Mouse (Mus musculus) CH12.LX (cell line): ENCODE data around the gene Bpifa1. TPM values are rescaled to one million over a fixed set of nuclear protein-coding genes. Genes with fewer than 3 reads are reported as not detected.

Experiments used
- DNase-seq: peaks from one replicate; pipeline ENCODE4 v3.0.0-alpha.2; 2013; ENCODE audit errors: extremely low read depth
- H3K27ac ChIP-seq: 2 replicates; pipeline ENCODE4 v1.5.1; 2012; ENCODE audit warnings: low read depth, mild to moderate bottlenecking, control low read depth, moderate library complexity; ENCODE audit not compliant: insufficient read depth
- H3K27me3 ChIP-seq: replicated peaks from 2 replicates; pipeline ENCODE3; 2012; ENCODE audit warnings: inconsistent platforms
- H3K36me3 ChIP-seq, 2 experiments: replicated peaks in 1 of 2; 2 replicates each; pipeline versions ENCODE3 to v1.6.1; 2012; ENCODE audit warnings: inconsistent platforms in 1 of 2, low read length in 1 of 2, mild to moderate bottlenecking in 1 of 2, mixed read lengths in 1 of 2, moderate library complexity in 1 of 2; ENCODE audit not compliant: control insufficient read depth in 1 of 2, insufficient read depth in 1 of 2
- H3K4me1 ChIP-seq, 2 experiments: 2 replicates each; pipeline ENCODE4 v1.6.1; 2012; ENCODE audit warnings: inconsistent platforms in 1 of 2, moderate library complexity in 1 of 2; ENCODE audit not compliant: insufficient read depth in 2 of 2, control insufficient read depth in 1 of 2
- H3K4me2 ChIP-seq: 2 replicates; pipeline ENCODE4 v1.6.1; 2012; ENCODE audit warnings: low read depth, mild to moderate bottlenecking, control low read depth; ENCODE audit not compliant: poor library complexity, insufficient read depth, severe bottlenecking
- H3K4me3 ChIP-seq, 3 experiments: fragments of 150-350 bp in 1 of 3; sonication (generic) in 1 of 3; replicated peaks in 1 of 3; 2 replicates each; pipeline versions ENCODE3 to v1.5.1; 2011 to 2012; ENCODE audit warnings: low read depth in 2 of 3, low read length in 2 of 3, mild to moderate bottlenecking in 2 of 3, moderate library complexity in 2 of 3, control low read depth in 1 of 3, improper control_type of control experiment in 1 of 3, inconsistent platforms in 1 of 3, mixed read lengths in 1 of 3; ENCODE audit not compliant: poor library complexity in 1 of 3
- H3K79me2 ChIP-seq: replicated peaks from 2 replicates; pipeline ENCODE4 v1.6.1; 2012; ENCODE audit warnings: mild to moderate bottlenecking, moderate library complexity; ENCODE audit not compliant: control insufficient read depth, poor library complexity, insufficient read depth, severe bottlenecking; ENCODE audit errors: extremely low read depth
- H3K9ac ChIP-seq: 2 replicates; pipeline ENCODE4 v1.6.1; 2012; ENCODE audit warnings: low read depth, mild to moderate bottlenecking, control low read depth, moderate library complexity; ENCODE audit not compliant: insufficient read depth
- H3K9me3 ChIP-seq: replicated peaks from 2 replicates; pipeline ENCODE3; 2012; ENCODE audit warnings: low read length, inconsistent platforms, mixed read lengths
- BHLHE40 ChIP-seq: IDR thresholded peaks from 2 replicates; pipeline ENCODE4 v1.6.1; 2011; ENCODE audit warnings: mild to moderate bottlenecking, low read depth, low read length, improper control_type of control experiment
- E2F4 ChIP-seq: IDR thresholded peaks from 2 replicates; pipeline ENCODE4 v1.6.1; 2011; ENCODE audit warnings: low read depth, low read length, improper control_type of control experiment; ENCODE audit not compliant: insufficient replicate concordance
- EP300 ChIP-seq: IDR thresholded peaks from 2 replicates; pipeline ENCODE4 v1.6.1; 2011; ENCODE audit warnings: low read length, improper control_type of control experiment
- ETS1 ChIP-seq: conservative IDR thresholded peaks from 2 replicates; pipeline ENCODE4 v1.6.1; 2012; ENCODE audit warnings: low read depth, mild to moderate bottlenecking, inconsistent platforms, low read length, improper control_type of control experiment, moderate library complexity
- GABPA ChIP-seq: IDR thresholded peaks from 2 replicates; pipeline ENCODE4 v1.6.1; 2012; ENCODE audit warnings: low read depth, low read length, improper control_type of control experiment, inconsistent platforms; ENCODE audit not compliant: insufficient replicate concordance
- JUN ChIP-seq: IDR thresholded peaks from 2 replicates; pipeline ENCODE4 v1.6.1; 2011; ENCODE audit warnings: low read depth, mild to moderate bottlenecking, low read length, improper control_type of control experiment, moderate library complexity; ENCODE audit not compliant: insufficient read depth
- JUND ChIP-seq: conservative IDR thresholded peaks from 2 replicates; pipeline ENCODE4 v1.6.1; 2011; ENCODE audit warnings: low read depth, low read length, improper control_type of control experiment
- MEF2A ChIP-seq: IDR thresholded peaks from 2 replicates; pipeline ENCODE4 v1.6.1; 2014; ENCODE audit warnings: low read depth, mild to moderate bottlenecking, inconsistent platforms, low read length, improper control_type of control experiment, borderline replicate concordance
- PAX5 ChIP-seq: IDR thresholded peaks from 2 replicates; pipeline ENCODE4 v1.6.1; 2012; ENCODE audit warnings: low read length, inconsistent platforms, mixed read lengths
- POLR2A ChIP-seq: IDR thresholded peaks from 2 replicates; pipeline ENCODE4 v1.6.1; 2011; ENCODE audit warnings: low read depth, mild to moderate bottlenecking, improper control_type of control experiment, low read length
- RCOR1 ChIP-seq: conservative IDR thresholded peaks from 2 replicates; pipeline ENCODE4 v1.6.1; 2012; ENCODE audit warnings: low read depth, mild to moderate bottlenecking, inconsistent platforms, low read length, improper control_type of control experiment
- TCF12 ChIP-seq: IDR thresholded peaks from 2 replicates; pipeline ENCODE4 v1.6.1; 2014; ENCODE audit warnings: low read depth, mild to moderate bottlenecking, inconsistent platforms, low read length, improper control_type of control experiment
- USF1 ChIP-seq: IDR thresholded peaks from 2 replicates; pipeline ENCODE4 v1.6.1; 2014; ENCODE audit warnings: low read depth, mild to moderate bottlenecking, inconsistent platforms, low read length, improper control_type of control experiment
- USF2 ChIP-seq: conservative IDR thresholded peaks from 2 replicates; pipeline ENCODE4 v1.6.1; 2011; ENCODE audit warnings: low read depth, low read length, improper control_type of control experiment
- ZC3H11A ChIP-seq: IDR thresholded peaks from 2 replicates; pipeline ENCODE4 v1.6.1; 2012; ENCODE audit warnings: low read depth, mild to moderate bottlenecking, inconsistent platforms, low read length, improper control_type of control experiment
- ZKSCAN1 ChIP-seq: IDR thresholded peaks from 2 replicates; pipeline ENCODE4 v1.6.1; 2012; ENCODE audit warnings: low read depth, inconsistent platforms, low read length, improper control_type of control experiment, borderline replicate concordance
- ZNF384 ChIP-seq: IDR thresholded peaks from 2 replicates; pipeline ENCODE4 v1.6.1; 2012; ENCODE audit warnings: low read depth, low read length, improper control_type of control experiment, inconsistent platforms
- dilution Hi-C: fragments of 300-500 bp; cut with MboI; formaldehyde crosslinking; loops from 2 replicates; pipeline ENCODE4 v1.14.3; 2020; ENCODE audit warnings: low sequenced_read_pairs; ENCODE audit not compliant: extremely low pct_unique_long_range_greater_than_20kb, extremely low pct_ligation_motif_present
- in situ Hi-C: fragments of 300-500 bp; cut with MboI; formaldehyde crosslinking; loops from 3 replicates; pipeline ENCODE4 v1.14.3; 2019; ENCODE audit warnings: low sequenced_read_pairs, low pct_ligation_motif_present, low pct_unique_long_range_greater_than_20kb, mixed read lengths
- polyA plus RNA-seq: library from polyadenylated mRNA; unstranded; fragments of >175 nt; gene quantifications from 2 replicates; pipeline ENCODE4 v1.2.1, GENCODE M21; 2012; ENCODE audit warnings: low read depth; ENCODE audit not compliant: insufficient read length
- total RNA-seq, 2 experiments: library from RNA; depleted of rRNA; stranded (reverse); fragments of 300-350 nt in 1 of 2; fragments of >200 nt in 1 of 2; gene quantifications; 2 replicates each; pipeline ENCODE4 v1.2.3; 2012 to 2014

The Bpifa1 gene
- total and polyA plus RNA-seq, 3 experiments: not detected

DNA sequence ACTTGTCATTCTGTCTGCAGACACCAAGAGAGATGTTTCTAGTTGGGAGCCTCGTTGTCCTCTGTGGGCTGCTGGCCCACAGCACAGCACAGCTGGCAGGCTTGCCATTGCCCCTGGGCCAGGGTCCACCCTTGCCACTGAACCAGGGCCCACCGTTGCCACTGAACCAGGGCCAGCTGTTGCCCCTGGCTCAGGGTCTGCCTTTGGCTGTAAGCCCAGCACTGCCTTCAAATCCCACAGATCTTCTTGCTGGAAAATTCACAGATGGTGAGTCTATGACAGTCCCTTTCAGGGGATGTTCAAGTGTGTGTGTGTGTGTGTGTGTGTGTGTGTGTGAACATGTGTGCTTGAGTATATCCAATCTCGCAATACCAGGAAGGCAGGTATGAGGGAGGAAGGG lies 1.1 kb downstream of the Bpifa1 start:
- no peak overlapping the region for H3K9ac ChIP-seq
- no peaks in the 10 kb centered on the region for H3K36me3 ChIP-seq
- H3K79me2 ChIP-seq: no peaks in the 10 kb centered on the region
- dilution Hi-C loops: no loop called here
- TF ChIP-seq MEF2A (no peak), POLR2A (no peak), USF1 (no peak)
- TF ChIP-seq, all 38 proteins: peak for 0
- in situ Hi-C loops: no loop called here
- Histone ChIP-seq H3K27ac (no peak overlapping the region), H3K4me2 (no peak overlapping the region), H3K9me3 (no peaks in the 10 kb centered on the region), H3K4me1 (no peaks in the 10 kb centered on the region), H3K27me3 (peaks cover 96% of the 10 kb centered on the region), H3K4me3 (no peak overlapping the region)
- no peak for DNase-seq

DNA sequence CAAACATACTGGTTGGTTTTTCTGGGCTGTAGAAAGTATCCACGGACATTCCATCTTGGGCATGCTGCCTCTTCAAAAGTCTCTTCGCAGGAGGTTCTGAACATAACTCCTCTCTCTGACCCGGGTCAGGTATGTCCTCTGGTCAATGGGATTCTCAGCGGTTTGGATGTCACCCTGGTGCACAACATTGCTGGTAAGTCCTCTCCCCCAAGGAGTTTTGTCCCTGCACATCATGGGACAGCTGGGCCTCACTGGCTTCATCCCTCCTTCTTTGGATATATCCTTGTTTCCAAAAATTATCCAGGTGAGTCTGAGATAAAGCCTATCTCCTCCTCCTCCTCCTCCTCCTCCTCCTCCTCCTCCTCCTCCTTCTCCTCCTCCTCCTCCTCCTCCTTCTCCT lies 4.8 kb downstream of the Bpifa1 start:
- in situ Hi-C loops: no loop called here
- Histone ChIP-seq H3K9me3 (no peaks in the 10 kb centered on the region), H3K4me1 (no peaks in the 10 kb centered on the region), H3K79me2 (no peaks in the 10 kb centered on the region), H3K27ac (no peak overlapping the region), H3K4me2 (no peak overlapping the region), H3K9ac (no peak overlapping the region), H3K36me3 (no peaks in the 10 kb centered on the region), H3K27me3 (peaks cover 92% of the 10 kb centered on the region), H3K4me3 (no peak overlapping the region)
- no peak for TF ChIP-seq PAX5
- no peak for TF ChIP-seq RCOR1
- no peak for TF ChIP-seq EP300
- no peak for TF ChIP-seq MEF2A
- no peak for TF ChIP-seq BHLHE40
- TF ChIP-seq POLR2A: no peak
- no peak for TF ChIP-seq TCF12
- TF ChIP-seq JUN: no peak
- TF ChIP-seq ETS1: no peak
- TF ChIP-seq ZC3H11A: no peak
- TF ChIP-seq E2F4: no peak
- TF ChIP-seq JUND: no peak
- no peak for TF ChIP-seq USF2
- TF ChIP-seq ZKSCAN1: no peak
- no peak for TF ChIP-seq GABPA
- TF ChIP-seq ZNF384: no peak
- dilution Hi-C loops: no loop called here
- no peak for DNase-seq
